Mouse (Mus musculus): ENCODE measurements around the gene Nabp2. TPM values are rescaled to one million over a fixed set of nuclear protein-coding genes. Genes with fewer than 3 reads are reported as not detected.
A peak's percentile ranks its signal among the peaks of the same experiment; 100 is the strongest.

Nabp2 gene
- total RNA-seq, 2 experiments from 2014 or later, result 81.2 to 85.5 TPM

GRCm38 (mm10) chr10:128433417-128433816, 22.1 kb upstream of the Nabp2 start:
- DNase-seq (ENCODE audit: low spot score in 2 of 2), result no peak

GRCm38 (mm10) chr10:128429454-128429853, 18.2 kb upstream of the Nabp2 start:
- no peak for DNase-seq (ENCODE audit: low spot score in 2 of 2)

- no peak for DNase-seq (ENCODE audit: low spot score in 2 of 2)
These were observed 17.8 kb upstream of the Nabp2 start for GRCm38 (mm10) chr10:128429052-128429451.

GRCm38 (mm10) chr10:128425260-128425659, 14.0 kb upstream of the Nabp2 start:
- no peak for DNase-seq (ENCODE audit: low spot score in 2 of 2)

GRCm38 (mm10) chr10:128424604-128425003, 13.3 kb upstream of the Nabp2 start:
- no peak for DNase-seq (ENCODE audit: low spot score in 2 of 2)

- no peak for DNase-seq (ENCODE audit: low spot score in 2 of 2)
These were observed 11.1 kb upstream of the Nabp2 start for GRCm38 (mm10) chr10:128422426-128422825.

GRCm38 (mm10) chr10:128414848-128415247, 3.6 kb upstream of the Nabp2 start:
- no peak for DNase-seq (ENCODE audit: low spot score in 2 of 2)

- DNase-seq (ENCODE audit: low spot score in 2 of 2), result no peak
These were observed 1.8 kb upstream of the Nabp2 start for GRCm38 (mm10) chr10:128413076-128413475.

GRCm38 (mm10) chr10:128412558-128412957, 1.3 kb upstream of the Nabp2 start:
- no peak for DNase-seq (ENCODE audit: low spot score in 2 of 2)

- no peak for DNase-seq (ENCODE audit: low spot score in 2 of 2)
These were observed 726 bp upstream of the Nabp2 start for GRCm38 (mm10) chr10:128412055-128412381.

GRCm38 (mm10) chr10:128410560-128410845, 789 bp downstream of the Nabp2 start:
- no peak for DNase-seq (ENCODE audit: low spot score in 2 of 2)

GRCm38 (mm10) chr10:128409692-128410559, 1.4 kb downstream of the Nabp2 start:
- DNase-seq (ENCODE audit: low spot score in 2 of 2), result peak; percentile 97 to 98

- peak; percentile 48 to 49 for DNase-seq (ENCODE audit: low spot score in 2 of 2)
These were observed 2.4 kb downstream of the Nabp2 start for GRCm38 (mm10) chr10:128408591-128409535.

GRCm38 (mm10) chr10:128403931-128404330, 7.4 kb downstream of the Nabp2 start:
- DNase-seq (ENCODE audit: low spot score in 2 of 2), result no peak

GRCm38 (mm10) chr10:128401638-128402037, 9.7 kb downstream of the Nabp2 start:
- no peak for DNase-seq (ENCODE audit: low spot score in 2 of 2)

GRCm38 (mm10) chr10:128401056-128401455, 10.2 kb downstream of the Nabp2 start, which contains the start of gene Slc39a5:
TSS of gene Slc39a5 (minus strand) at chr10:128401229.
- DNase-seq (ENCODE audit: low spot score in 2 of 2), result no peak

GRCm38 (mm10) chr10:128400338-128400737, 11.0 kb downstream of the Nabp2 start:
- DNase-seq (ENCODE audit: low spot score in 2 of 2), result no peak

GRCm38 (mm10) chr10:128397466-128397865, 13.8 kb downstream of the Nabp2 start:
- DNase-seq (ENCODE audit: low spot score in 2 of 2), result no peak

- DNase-seq (ENCODE audit: low spot score in 2 of 2), result no peak
These were observed 14.5 kb downstream of the Nabp2 start for GRCm38 (mm10) chr10:128396716-128397264.

GRCm38 (mm10) chr10:128396017-128396673, 15.1 kb downstream of the Nabp2 start:
- no peak for DNase-seq (ENCODE audit: low spot score in 2 of 2)

- no peak for DNase-seq (ENCODE audit: low spot score in 2 of 2)
These were observed 19.4 kb downstream of the Nabp2 start for GRCm38 (mm10) chr10:128391850-128392249.
